Mouse (Mus musculus): ENCODE measurements around the gene Slc25a26.

DNA sequence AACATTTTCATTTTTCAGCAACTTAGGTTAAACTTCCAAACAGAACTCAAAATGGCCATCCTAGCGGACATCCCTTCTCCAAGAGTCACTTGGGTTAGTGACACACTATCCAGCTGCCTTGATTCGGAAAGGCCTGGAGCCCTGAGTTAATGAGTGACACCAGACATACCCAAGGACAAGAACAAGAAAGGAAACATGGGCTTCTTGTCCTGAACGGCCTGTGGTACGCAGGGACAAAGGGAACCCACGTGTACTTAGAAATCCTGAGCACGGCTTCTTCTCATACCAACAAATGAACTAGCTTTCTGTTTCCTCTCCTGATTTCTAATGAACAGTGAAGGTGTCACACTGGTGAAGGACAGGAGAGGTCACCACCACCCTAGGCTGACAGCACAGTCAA is 114.2 kb downstream of the Slc25a26 start:
- TF ChIP-seq CTCF (IDR thresholded peaks at IDR 0.05; ENCODE audit: low read depth, low read length) (no peak), POLR2A (IDR thresholded peaks at IDR 0.05; ENCODE audit: borderline replicate concordance, low read depth, low read length) (no peak)
